Mouse (Mus musculus): ENCODE measurements around the gene Minar1.
A peak's percentile ranks its signal among the peaks of the same experiment; 100 is the strongest.

Minar1 gene

GRCm38 (mm10) chr9:89623006-89623760, at the start of gene Minar1:
Gene Minar1, minus strand, starts transcription at chr9:89623125.
- peak; percentile 55 for DNase-seq

- DNase-seq, result no peak
These were observed 47.0 kb upstream of the Minar1 start for GRCm38 (mm10) chr9:89669878-89670277.

GRCm38 (mm10) chr9:89667306-89667942, 44.5 kb upstream of the Minar1 start:
- no peak for DNase-seq

- DNase-seq, result no peak
These were observed 28.0 kb upstream of the Minar1 start for GRCm38 (mm10) chr9:89650913-89651312.

GRCm38 (mm10) chr9:89637453-89637852, 14.5 kb upstream of the Minar1 start:
- no peak for DNase-seq

GRCm38 (mm10) chr9:89622296-89623005, 474 bp downstream of the Minar1 start:
- peak; percentile 39 for DNase-seq

- no peak for DNase-seq
These were observed 1.2 kb downstream of the Minar1 start for GRCm38 (mm10) chr9:89621750-89622149.

- DNase-seq, result peak; percentile 18
These were observed 2.6 kb downstream of the Minar1 start for GRCm38 (mm10) chr9:89620347-89620746.

- DNase-seq, result no peak
These were observed 6.0 kb downstream of the Minar1 start for GRCm38 (mm10) chr9:89616946-89617345.

GRCm38 (mm10) chr9:89610592-89610991, 12.3 kb downstream of the Minar1 start:
- DNase-seq, result no peak

- no peak for DNase-seq
These were observed 15.6 kb downstream of the Minar1 start for GRCm38 (mm10) chr9:89607321-89607720.

- DNase-seq, result no peak
These were observed 16.7 kb downstream of the Minar1 start for GRCm38 (mm10) chr9:89606256-89606655.

GRCm38 (mm10) chr9:89601891-89602290, 21.0 kb downstream of the Minar1 start:
- DNase-seq, result no peak

GRCm38 (mm10) chr9:89600677-89601076, 22.2 kb downstream of the Minar1 start:
- DNase-seq, result no peak

- no peak for DNase-seq
These were observed 25.9 kb downstream of the Minar1 start for GRCm38 (mm10) chr9:89597071-89597470.

GRCm38 (mm10) chr9:89596392-89596791, 26.5 kb downstream of the Minar1 start:
- no peak for DNase-seq

GRCm38 (mm10) chr9:89592391-89592790, 30.5 kb downstream of the Minar1 start:
- DNase-seq, result no peak

GRCm38 (mm10) chr9:89578422-89578821, 44.5 kb downstream of the Minar1 start:
- DNase-seq, result no peak

GRCm38 (mm10) chr9:89552663-89553062, 70.3 kb downstream of the Minar1 start:
- no peak for DNase-seq

Data from right cerebral cortex, postnatal 4 days (tissue).